Mouse (Mus musculus) adrenal gland, postnatal 0 days (tissue): Measurements from ENCODE around the gene Zranb3. TPM values are rescaled to one million over a fixed set of nuclear protein-coding genes. Genes with fewer than 3 reads are reported as not detected.

Experiments used
- polyA plus RNA-seq: library from polyadenylated mRNA; unstranded; fragments of >200 nt; fragmentation: Nextera tagmentation; extraction: Ambion mirVana; gene quantifications from 2 replicates; pipeline ENCODE4 v1.2.1, GENCODE M21; 2015

Zranb3 gene
- 3.6 and 4.0 TPM in 2 replicates for polyA plus RNA-seq

GRCm38 (mm10) chr1:128102641-128103461 is at the start of gene Zranb3, which contains the start of gene R3hdm1:
TSS of gene Zranb3 (minus strand) at chr1:128103047.
TSS of gene R3hdm1 (plus strand) at chr1:128103301.

Other genes with a start within 250 kb of the Zranb3 start
- not detected in 2 replicates for gene Map3k19, start 248.0 kb downstream of the Zranb3 start, polyA plus RNA-seq
- 13.6 and 22.2 TPM in 2 replicates for gene Rab3gap1, start 234.3 kb downstream of the Zranb3 start, polyA plus RNA-seq
- 32.7 and 41.9 TPM in 2 replicates for gene R3hdm1, start 254 bp upstream of the Zranb3 start, polyA plus RNA-seq
- 51.9 and 73.6 TPM in 2 replicates for gene Ubxn4, start 140.9 kb upstream of the Zranb3 start, polyA plus RNA-seq
- gene Lct, start 225.3 kb upstream of the Zranb3 start, polyA plus RNA-seq, result 0.08 and 1.1 TPM in 2 replicates